Mouse (Mus musculus) brain, embryonic 18.5 days (tissue): ENCODE results near the gene Fitm1.

Experiments
- DNase-seq: peaks from one replicate; pipeline ENCODE4 v3.0.0-alpha.2; 2012; ENCODE audit warnings: low read depth, low spot score

Gene Fitm1

GRCm38 (mm10) chr14:55596036-55596690 lies 20.7 kb downstream of the Fitm1 start:
- no peak for DNase-seq

- no peak for DNase-seq
These were observed 23.3 kb downstream of the Fitm1 start for GRCm38 (mm10) chr14:55598521-55599390.

DNA sequence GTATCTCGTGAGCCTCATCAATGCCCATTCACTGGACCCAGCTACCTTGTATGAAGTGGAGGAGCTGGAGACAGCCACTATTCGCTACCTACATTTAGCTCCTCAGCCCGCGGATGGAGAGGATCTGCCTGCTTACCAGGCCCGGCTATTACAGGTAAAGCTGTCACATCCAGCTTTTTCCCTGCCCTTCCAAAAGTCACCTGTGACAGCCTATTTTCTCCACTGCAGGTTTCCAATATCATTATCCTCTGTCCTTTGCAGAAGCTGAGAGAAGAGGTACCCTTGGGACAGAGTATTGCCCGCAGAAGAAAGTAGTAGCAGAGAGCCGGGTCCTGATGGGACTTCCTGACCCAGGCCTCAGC lies 27.8 kb downstream of the Fitm1 start, which contains the start of gene Irf9:
Gene Irf9, plus strand, starts transcription at position 301 of the 362 bp plus-strand sequence.
- no peak for DNase-seq

DNA sequence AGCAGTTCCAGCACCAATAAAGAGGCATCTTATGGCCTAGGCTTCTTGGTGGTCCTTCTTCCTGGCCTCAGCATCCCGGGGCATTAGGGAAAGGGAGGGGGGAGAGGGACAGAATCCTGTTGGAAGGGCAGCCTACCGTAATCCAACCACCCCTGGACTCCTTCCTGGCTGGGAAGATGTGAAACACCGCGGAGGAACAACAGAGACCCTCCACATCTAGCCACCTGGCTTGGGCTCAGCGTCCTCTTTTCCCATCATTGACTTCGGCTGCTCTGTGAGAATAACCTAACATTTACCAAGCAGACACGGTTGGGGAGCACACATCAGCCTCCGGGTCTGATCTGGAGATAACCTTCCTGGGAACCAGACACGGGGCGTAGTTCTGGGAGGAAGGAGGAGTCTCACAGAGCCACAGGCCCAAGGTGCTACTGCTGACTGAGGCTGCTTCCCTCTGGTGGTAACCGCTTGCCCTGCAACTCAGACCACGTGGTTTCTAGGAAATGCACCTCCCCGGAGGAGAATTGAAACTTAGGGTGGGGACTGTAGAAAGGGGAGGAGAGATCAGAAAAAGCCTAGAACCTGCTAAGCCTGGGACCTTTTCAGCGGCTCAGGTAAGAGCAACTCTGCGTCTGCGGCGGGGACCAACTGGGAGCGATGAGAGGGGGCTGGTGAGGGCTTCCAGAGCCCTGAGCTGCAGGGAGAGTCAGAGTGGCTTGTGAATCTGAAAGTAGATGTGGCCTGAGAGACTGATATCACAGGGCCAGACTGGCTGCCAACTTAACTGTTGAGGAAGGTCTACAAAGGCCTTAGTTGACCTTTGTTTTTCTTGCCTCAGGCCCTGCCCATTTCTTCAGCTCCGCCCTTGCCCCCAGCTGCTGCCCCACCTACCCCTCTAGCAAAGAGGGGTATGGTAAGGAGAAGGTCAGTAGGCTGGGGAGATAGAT lies 28.5 kb downstream of the Fitm1 start:
- DNase-seq = peak; percentile 47

DNA sequence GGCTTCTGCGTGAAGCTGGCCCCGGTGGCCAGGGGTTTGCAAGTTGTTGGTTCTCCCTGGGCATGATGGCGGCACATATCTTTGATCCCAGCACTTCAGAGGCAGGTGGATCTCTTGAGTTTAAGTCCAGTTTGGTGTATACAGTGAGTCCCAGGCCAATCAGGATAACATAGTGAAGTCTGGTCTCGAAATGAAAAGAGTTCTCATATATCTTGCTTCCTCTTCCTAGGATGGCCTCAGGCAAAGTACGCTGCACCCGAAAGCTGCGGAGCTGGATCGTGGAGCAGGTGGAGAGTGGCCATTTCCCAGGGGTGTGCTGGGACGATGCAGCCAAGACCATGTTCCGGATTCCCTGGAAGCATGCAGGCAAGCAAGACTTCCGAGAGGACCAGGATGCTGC lies 29.4 kb downstream of the Fitm1 start:
- DNase-seq = no peak

DNA sequence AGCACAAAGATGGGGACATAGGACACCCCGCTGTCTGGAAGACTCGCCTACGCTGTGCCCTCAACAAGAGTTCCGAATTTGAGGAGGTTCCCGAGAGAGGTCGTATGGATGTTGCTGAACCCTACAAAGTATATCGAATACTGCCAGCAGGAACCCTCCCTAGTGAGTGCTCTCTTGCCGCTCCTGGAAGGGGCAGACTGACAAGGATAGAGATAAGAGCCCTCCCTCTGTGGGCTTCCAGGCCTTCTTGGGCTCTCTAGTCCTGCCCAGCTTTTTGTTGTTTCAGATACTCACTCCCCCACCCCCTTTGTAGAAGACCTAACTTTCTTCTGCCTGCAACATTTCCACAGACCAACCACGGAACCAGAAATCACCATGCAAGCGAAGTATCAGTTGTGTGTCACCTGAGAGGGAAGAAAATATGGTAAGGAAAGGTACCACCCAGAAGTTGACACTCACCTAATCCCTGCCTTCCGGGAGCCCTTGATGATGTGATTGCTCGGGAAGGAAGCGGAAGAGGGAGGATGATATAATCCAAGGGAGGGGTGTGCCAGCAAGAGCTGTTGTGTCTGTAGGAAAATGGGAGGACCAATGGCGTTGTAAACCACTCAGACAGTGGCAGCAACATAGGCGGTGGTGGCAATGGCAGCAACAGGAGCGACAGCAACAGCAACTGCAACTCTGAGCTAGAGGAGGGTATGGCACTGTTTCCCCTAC lies 30.5 kb downstream of the Fitm1 start:
- no peak for DNase-seq

DNA sequence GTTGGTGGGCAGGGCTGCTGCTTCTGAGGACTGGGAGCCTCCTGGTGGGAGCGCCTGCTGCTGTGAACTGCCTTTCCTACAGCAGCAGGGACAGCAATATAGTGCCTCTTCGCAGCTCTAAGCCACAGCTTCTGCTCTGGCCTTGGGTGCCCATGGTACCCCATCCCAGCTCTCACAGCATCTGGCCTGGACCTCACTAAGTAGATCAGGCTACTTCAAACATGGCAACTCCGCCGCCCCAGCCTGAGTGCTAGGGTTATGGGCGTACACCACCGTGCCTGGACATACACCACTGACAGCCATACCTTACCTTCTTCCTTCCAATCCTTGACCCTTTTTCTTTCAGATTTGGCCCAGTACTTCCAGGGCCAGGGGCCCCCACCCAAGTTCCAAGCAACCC lies 32.9 kb downstream of the Fitm1 start:
- no peak for DNase-seq

- DNase-seq = no peak
These were observed 37.9 kb downstream of the Fitm1 start for GRCm38 (mm10) chr14:55613346-55613745.

GRCm38 (mm10) chr14:55614565-55615178 lies 39.3 kb downstream of the Fitm1 start:
- DNase-seq = no peak

GRCm38 (mm10) chr14:55615876-55616275 lies 40.5 kb downstream of the Fitm1 start:
- no peak for DNase-seq

DNA sequence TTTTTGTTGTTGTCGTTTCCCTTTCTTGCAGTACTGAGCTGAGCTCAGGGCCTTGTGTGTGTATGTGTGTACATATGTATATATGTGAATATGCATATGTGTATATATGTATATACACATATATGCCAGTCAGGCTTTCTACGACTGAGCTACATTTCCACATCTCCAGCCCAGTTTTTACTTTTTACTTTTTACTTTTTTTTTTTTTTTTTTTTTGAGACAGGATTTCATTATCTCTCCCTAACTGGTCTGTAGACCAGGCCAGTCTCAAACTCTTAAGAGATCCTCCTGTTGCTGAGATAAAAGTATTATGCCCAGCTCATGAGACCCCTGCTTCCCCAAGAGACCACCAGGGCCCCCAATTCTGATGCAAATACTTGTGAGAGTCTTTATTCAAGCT lies 41.4 kb downstream of the Fitm1 start:
- no peak for DNase-seq

DNA sequence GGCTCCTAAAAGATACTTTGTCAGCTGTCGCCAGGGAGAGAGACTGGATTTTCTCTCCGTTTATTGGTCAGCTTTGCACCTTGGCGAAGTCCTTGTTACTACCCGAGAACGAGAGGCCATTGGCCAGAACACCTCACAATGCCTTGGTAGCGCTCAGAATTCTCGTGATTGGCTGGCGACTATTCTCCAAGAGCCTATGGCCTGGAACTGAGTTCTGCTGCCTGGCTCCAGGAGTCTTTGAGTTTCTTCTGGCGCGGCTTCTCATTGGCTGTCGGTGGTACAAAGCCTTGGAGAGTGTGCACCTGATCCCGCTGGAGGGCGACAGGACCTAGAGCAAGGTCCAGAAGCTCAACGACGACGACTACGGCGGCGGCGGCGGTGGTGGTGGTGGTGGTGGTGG lies 42.4 kb downstream of the Fitm1 start, which contains the start of gene Rec8:
Gene Rec8, plus strand, starts transcription at position 216 of the 400 bp plus-strand sequence.
- DNase-seq = no peak

DNA sequence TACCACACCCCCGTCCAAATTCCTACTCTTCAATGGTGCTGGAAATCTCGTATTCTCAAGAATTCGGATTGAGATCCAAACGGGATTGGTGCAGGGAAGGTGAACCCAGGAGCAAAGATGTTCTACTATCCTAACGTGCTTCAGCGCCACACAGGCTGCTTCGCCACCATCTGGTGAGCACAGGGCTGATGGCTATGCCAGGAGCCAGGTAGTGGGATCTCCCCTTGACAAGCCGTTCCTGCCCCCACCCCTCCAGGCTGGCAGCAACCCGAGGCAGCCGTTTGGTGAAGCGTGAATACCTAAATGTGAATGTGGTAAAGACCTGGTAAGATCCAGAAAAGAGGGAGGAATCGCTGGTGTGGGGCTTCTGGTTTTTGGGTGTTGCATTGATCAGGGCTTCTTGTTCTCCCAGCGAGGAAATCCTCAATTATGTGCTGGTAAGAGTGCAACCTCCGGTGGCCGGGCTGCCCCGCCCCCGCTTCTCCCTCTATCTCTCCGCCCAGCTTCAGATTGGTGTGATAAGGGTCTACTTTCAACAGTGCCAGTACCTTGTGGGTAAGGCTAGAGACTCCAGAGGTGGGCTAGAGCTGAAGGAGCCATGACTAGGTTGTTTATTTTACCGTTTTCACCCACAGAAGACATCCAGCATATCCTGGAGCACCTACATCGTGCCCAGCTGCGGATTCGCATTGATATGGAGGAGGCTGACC lies 43.2 kb downstream of the Fitm1 start:
- DNase-seq = no peak
